Mouse (Mus musculus) heart, adult 2 months (tissue): ENCODE results near the gene Gm21119. TPM values are rescaled to one million over a fixed set of nuclear protein-coding genes. Genes with fewer than 3 reads are reported as not detected.
"Not testable (repeated sequence)": the region's sequence is repeated elsewhere in the genome, so short reads cannot be mapped to it uniquely, and the experiment has no call there.

ENCODE experiments used
- DNase-seq, 2 experiments: peaks; one replicate each; pipeline ENCODE4 v3.0.0; 2021
- H3K27ac ChIP-seq: fragments of 200-600 bp; 2 replicates; pipeline ENCODE4 v1.8.1; 2022
- H3K27me3 ChIP-seq: fragments of 200-500 bp; 2 replicates; pipeline ENCODE4 v1.6.1; 2012; ENCODE audit warnings: mild to moderate bottlenecking, low read length, inconsistent platforms, mixed read lengths; ENCODE audit not compliant: control insufficient read depth, insufficient read depth
- H3K36me3 ChIP-seq: fragments of 200-500 bp; 2 replicates; pipeline ENCODE4 v1.6.1; 2012; ENCODE audit warnings: low read length, inconsistent platforms; ENCODE audit not compliant: control insufficient read depth, insufficient read depth
- H3K4me1 ChIP-seq: fragments of 200-500 bp; 2 replicates; pipeline ENCODE4 v1.6.1; 2011; ENCODE audit warnings: low read length; ENCODE audit not compliant: control insufficient read depth, insufficient read depth
- H3K4me3 ChIP-seq: fragments of 200-600 bp; 2 replicates; pipeline ENCODE4 v1.8.1; 2022
- H3K79me2 ChIP-seq: fragments of 200-500 bp; replicated peaks from 2 replicates; pipeline ENCODE4 v1.6.1; 2012; ENCODE audit warnings: mild to moderate bottlenecking, inconsistent platforms, low read length, moderate library complexity, mixed read lengths; ENCODE audit not compliant: control insufficient read depth, insufficient read depth
- H3K9ac ChIP-seq: fragments of 200-500 bp; 2 replicates; pipeline ENCODE4 v1.6.1; 2012; ENCODE audit warnings: low read depth, mild to moderate bottlenecking, control low read depth, inconsistent platforms, low read length, mixed read lengths
- WGBS: fragments of 180-500 bp; shearing (Covaris S2); methylation state at CpG from one replicate; pipeline ENCODE4 v1.1.7; 2018; 5-methylcytosine and 5-hydroxymethylcytosine counted together
- intact Hi-C: fragments of 180-260 bp; cut with DNase I; formaldehyde crosslinking; loops from one replicate; pipeline ENCODE4 v1.15.1; 2025
- polyA plus RNA-seq: library from polyadenylated mRNA; depleted of rRNA; stranded (reverse); fragments of >200 nt; gene quantifications from 2 replicates; pipeline ENCODE4 v1.2.3, GENCODE M21; 2012
- total RNA-seq, 2 experiments: library from RNA; stranded (reverse); gene quantifications; 2 replicates each; pipeline ENCODE4 v1.2.3; 2021

Gm21119 gene
- total and polyA plus RNA-seq, 3 experiments, result 0.39 to 0.50 TPM; not detected in 1

GRCm38 (mm10) chr8:20643536-20643935 lies 28.8 kb downstream of the Gm21119 start:
- H3K4me3 ChIP-seq, H3K9ac ChIP-seq, H3K27ac ChIP-seq, intact Hi-C loops, H3K4me1 ChIP-seq, H3K79me2 ChIP-seq, H3K27me3 ChIP-seq, DNase-seq, H3K36me3 ChIP-seq: not testable (repeated sequence)
- WGBS, result no CpG with 5 or more reads among the region's 1 CpGs

- H3K4me3 ChIP-seq, H3K36me3 ChIP-seq, intact Hi-C loops, H3K79me2 ChIP-seq, H3K27ac ChIP-seq, H3K9ac ChIP-seq, H3K27me3 ChIP-seq, H3K4me1 ChIP-seq: not testable (repeated sequence)
- DNase-seq, result peak; percentile 11 to 45
These were observed 38.3 kb downstream of the Gm21119 start for GRCm38 (mm10) chr8:20652976-20653375.

- H3K36me3 ChIP-seq, H3K4me3 ChIP-seq, intact Hi-C loops, H3K4me1 ChIP-seq, H3K9ac ChIP-seq, H3K27me3 ChIP-seq, H3K27ac ChIP-seq, H3K79me2 ChIP-seq: not testable (repeated sequence)
- DNase-seq, result peak; percentile 2 to 12
These were observed 63.7 kb downstream of the Gm21119 start for GRCm38 (mm10) chr8:20678418-20678817.
